Mouse (Mus musculus) C2C12 (cell line): ENCODE measurements around the gene Jade2.

Source experiments
- CTCF ChIP-seq: IDR thresholded peaks from one replicate; pipeline ENCODE4 v1.5.1; 2011; ENCODE audit not compliant: control insufficient read depth, insufficient read depth, insufficient read length
- FOSL1 ChIP-seq: IDR thresholded peaks from one replicate; pipeline ENCODE4 v1.8.0; 2011; ENCODE audit warnings: mild to moderate bottlenecking, low read length; ENCODE audit not compliant: poor library complexity, insufficient read depth, severe bottlenecking
- MAX ChIP-seq: IDR thresholded peaks from one replicate; pipeline ENCODE4 v1.6.1; 2011; ENCODE audit warnings: mild to moderate bottlenecking, control low read depth
- MYOD1 ChIP-seq: IDR thresholded peaks from one replicate; pipeline ENCODE4 v1.6.1; 2011; ENCODE audit warnings: low read depth; ENCODE audit not compliant: control insufficient read depth, insufficient read length
- USF1 ChIP-seq: IDR thresholded peaks from one replicate; pipeline ENCODE4 v1.6.1; 2011; ENCODE audit warnings: low read depth, mild to moderate bottlenecking, control low read depth, moderate library complexity

DNA sequence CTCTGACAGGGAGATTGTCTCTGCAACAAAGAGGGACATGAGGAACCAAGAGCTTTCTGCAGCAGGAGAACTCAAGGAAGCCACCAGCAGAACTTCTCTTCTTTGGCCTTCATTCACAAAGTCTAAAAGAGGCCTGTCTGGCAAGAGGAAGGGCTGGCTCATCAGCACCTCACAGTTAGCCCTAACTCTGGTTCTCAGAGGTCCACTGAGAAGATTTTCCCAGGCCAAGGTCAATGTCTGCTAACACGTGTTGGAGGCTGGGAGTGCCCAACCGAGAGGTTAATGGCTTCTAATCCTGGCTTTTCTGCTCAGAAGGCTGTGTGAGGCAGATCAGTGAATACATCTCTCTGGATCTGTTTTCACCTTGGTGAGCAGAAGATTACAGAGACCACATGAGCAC is 2.1 kb upstream of the Jade2 start:
- no peak for TF ChIP-seq MAX
- no peak for TF ChIP-seq USF1
- no peak for TF ChIP-seq CTCF
- TF ChIP-seq FOSL1 = no peak
- no peak for TF ChIP-seq MYOD1
